Comparison of ENCODE assay signal across 8 mouse cellular contexts in genomic region chr6:134887711-134888449, GRCm38 (mm10). TPM values are rescaled to one million over a fixed set of nuclear protein-coding genes. Genes with fewer than 3 reads are reported as not detected.
DNase-seq lines count a peak whose midpoint lies in the region; ATAC-seq and TF ChIP-seq lines count a peak whose summit lies in the region.

No protein-coding gene starts in this region.

- H3K36me3 ChIP-seq in kidney, embryonic 16.5 days (ENCODE audit: insufficient read depth, low read length) = no peaks in the 10 kb centered on the region
- no peaks in the 10 kb centered on the region for H3K36me3 ChIP-seq in forebrain, postnatal 0 days (ENCODE audit: insufficient read depth)
- no peaks in the 10 kb centered on the region for H3K36me3 ChIP-seq in midbrain, embryonic 15.5 days (replicated peaks)

- H3K9me3 ChIP-seq in kidney, embryonic 16.5 days (ENCODE audit: low read length) = no peaks in the 10 kb centered on the region
- no peaks in the 10 kb centered on the region for H3K9me3 ChIP-seq in forebrain, postnatal 0 days (ENCODE audit: low read length)
- no peaks in the 10 kb centered on the region for H3K9me3 ChIP-seq in midbrain, embryonic 15.5 days

- WGBS in kidney, embryonic 16.5 days = 5% methylated on average over 10 of the region's 10 CpGs
- under 1% methylated on average over 10 of the region's 10 CpGs for WGBS in cerebellum, adult 2 months
- 1% methylated on average over 10 of the region's 10 CpGs for WGBS in forebrain, postnatal 0 days
- WGBS in midbrain, embryonic 15.5 days = under 1% methylated on average over 10 of the region's 10 CpGs

- peak; percentile 80; the same call in 1 of the 2 replicates for TF ChIP-seq POLR2A in cerebellum, adult 2 months (IDR thresholded peaks at IDR 0.05; ENCODE audit: borderline replicate concordance, insufficient read depth, low read length)

- peak; percentile 57; the same call in 1 of the 2 replicates for ATAC-seq in kidney, embryonic 16.5 days (ENCODE audit: low FRiP score, low TSS enrichment)
- peak; percentile 94 for ATAC-seq in forebrain, postnatal 0 days
- ATAC-seq in midbrain, embryonic 15.5 days (replicated peaks) = peak; percentile 93
- ATAC-seq in monocyte, adult 5-6 weeks (replicated peaks; ENCODE audit: insufficient number of reproducible peaks, low FRiP score, low TSS enrichment, poor library complexity, severe bottlenecking) = no peak

- no peak overlapping the region for H3K27ac ChIP-seq in kidney, embryonic 16.5 days (ENCODE audit: low read length)
- H3K27ac ChIP-seq in cerebellum, adult 2 months (ENCODE audit: insufficient read depth, low read length) = peak overlapping the region; percentile 77
- peak overlapping the region; percentile 89 for H3K27ac ChIP-seq in forebrain, postnatal 0 days (ENCODE audit: low read depth, low read length)
- H3K27ac ChIP-seq in midbrain, embryonic 15.5 days = peak overlapping the region; percentile 92

- H3K9ac ChIP-seq in kidney, embryonic 16.5 days (replicated peaks; ENCODE audit: low read length) = no peak overlapping the region
- H3K9ac ChIP-seq in forebrain, postnatal 0 days = peak overlapping the region; percentile 75
- peak overlapping the region; percentile 74 for H3K9ac ChIP-seq in midbrain, embryonic 15.5 days

- DNase-seq in kidney, adult 18-20 months = no peak
- peak; percentile 83 to 92 for DNase-seq in cerebellum, adult 2 months
- peak; percentile 95 for DNase-seq in forebrain, postnatal 0 days
- peak; percentile 84 for DNase-seq in layer of hippocampus, adult 9-10 months (ENCODE audit: low spot score)
- no peak for DNase-seq in natural killer cell, adult 2 months (ENCODE audit: low spot score in 2 of 2)

- no peak for TF ChIP-seq CTCF in cerebellum, adult 2 months (IDR thresholded peaks at IDR 0.05; ENCODE audit: borderline replicate concordance, insufficient read depth, low read depth, low read length)
- TF ChIP-seq CTCF in forebrain, postnatal 0 days (IDR thresholded peaks at IDR 0.05; ENCODE audit: low read depth) = no peak

- no peaks in the 10 kb centered on the region for H3K27me3 ChIP-seq in kidney, embryonic 16.5 days (ENCODE audit: insufficient read depth, low read length)
- no peaks in the 10 kb centered on the region for H3K27me3 ChIP-seq in cerebellum, adult 2 months (ENCODE audit: control insufficient read depth, insufficient read depth, low read length)
- H3K27me3 ChIP-seq in forebrain, postnatal 0 days (ENCODE audit: insufficient read depth, low read length) = no peaks in the 10 kb centered on the region
- H3K27me3 ChIP-seq in midbrain, embryonic 15.5 days (replicated peaks) = no peaks in the 10 kb centered on the region

- H3K4me3 ChIP-seq in kidney, embryonic 16.5 days (ENCODE audit: low read length) = peak overlapping the region; percentile 24
- H3K4me3 ChIP-seq in cerebellum, adult 2 months (replicated peaks; ENCODE audit: insufficient read depth, low read depth, low read length) = peak overlapping the region; percentile 78
- H3K4me3 ChIP-seq in forebrain, postnatal 0 days (ENCODE audit: low read depth, low read length) = peak overlapping the region; percentile 78
- H3K4me3 ChIP-seq in midbrain, embryonic 15.5 days = peak overlapping the region; percentile 49

- H3K4me1 ChIP-seq in kidney, embryonic 16.5 days (ENCODE audit: insufficient read depth, low read length) = peaks cover 6% of the 10 kb centered on the region
- peaks cover 7% of the 10 kb centered on the region; the same call in 1 of the 2 replicates for H3K4me1 ChIP-seq in cerebellum, adult 2 months (ENCODE audit: control insufficient read depth, insufficient read depth, low read length)
- peaks cover 32% of the 10 kb centered on the region for H3K4me1 ChIP-seq in forebrain, postnatal 0 days (ENCODE audit: insufficient read depth)
- H3K4me1 ChIP-seq in midbrain, embryonic 15.5 days = peaks cover 40% of the 10 kb centered on the region

- peak overlapping the region; percentile 41 for H3K4me2 ChIP-seq in kidney, embryonic 16.5 days (replicated peaks; ENCODE audit: low read depth, low read length)
- H3K4me2 ChIP-seq in forebrain, postnatal 0 days (ENCODE audit: low read depth) = peak overlapping the region; percentile 62
- peak overlapping the region; percentile 55 for H3K4me2 ChIP-seq in midbrain, embryonic 15.5 days

RNA-seq across cellular contexts. Expression of gene Gpr19, which starts 10.5 kb away (rescaled TPM):
- polyA plus RNA-seq in kidney, embryonic 16.5 days (2015; fragmentation: Nextera tagmentation; extraction: Ambion mirVana) = 13.5 and 13.6 TPM in 2 replicates
- 30.5 and 32.5 TPM in 2 replicates for polyA plus RNA-seq in cerebellum, adult 2 months (2012; rRNA removed)
- total RNA-seq in forebrain, postnatal 0 days (2014; rRNA removed) = 33.2 and 34.5 TPM in 2 replicates
- polyA plus RNA-seq in forebrain, postnatal 0 days (2015; fragmentation: Nextera tagmentation; extraction: Ambion mirVana) = 38.6 and 42.7 TPM in 2 replicates
- 40.1 and 44.0 TPM in 2 replicates for polyA plus RNA-seq in midbrain, embryonic 15.5 days (2015; fragmentation: Nextera tagmentation; extraction: Ambion mirVana)
- 5.4 to 11.0 TPM (median 6.3 TPM) in 3 replicates for total RNA-seq in monocyte, adult 5-6 weeks (2017)

RNA-seq across cellular contexts. Expression of gene Cdkn1b, which starts 32.3 kb away (rescaled TPM):
- polyA plus RNA-seq in kidney, embryonic 16.5 days (2015; fragmentation: Nextera tagmentation; extraction: Ambion mirVana) = 13.4 and 15.1 TPM in 2 replicates
- polyA plus RNA-seq in cerebellum, adult 2 months (2012; rRNA removed) = 45.6 and 52.7 TPM in 2 replicates
- total RNA-seq in forebrain, postnatal 0 days (2014; rRNA removed) = 89.0 and 102 TPM in 2 replicates
- 36.0 and 44.0 TPM in 2 replicates for polyA plus RNA-seq in forebrain, postnatal 0 days (2015; fragmentation: Nextera tagmentation; extraction: Ambion mirVana)
- polyA plus RNA-seq in midbrain, embryonic 15.5 days (2015; fragmentation: Nextera tagmentation; extraction: Ambion mirVana) = 24.4 and 25.3 TPM in 2 replicates
- total RNA-seq in monocyte, adult 5-6 weeks (2017) = 272 to 301 TPM (median 295 TPM) in 3 replicates

RNA-seq across cellular contexts. Expression of gene Crebl2, which starts 57.9 kb away (rescaled TPM):
- polyA plus RNA-seq in kidney, embryonic 16.5 days (2015; fragmentation: Nextera tagmentation; extraction: Ambion mirVana) = 2.8 TPM in 2 replicates
- 42.3 and 47.6 TPM in 2 replicates for polyA plus RNA-seq in cerebellum, adult 2 months (2012; rRNA removed)
- 5.2 and 7.9 TPM in 2 replicates for total RNA-seq in forebrain, postnatal 0 days (2014; rRNA removed)
- polyA plus RNA-seq in forebrain, postnatal 0 days (2015; fragmentation: Nextera tagmentation; extraction: Ambion mirVana) = 1.6 and 2.6 TPM in 2 replicates
- polyA plus RNA-seq in midbrain, embryonic 15.5 days (2015; fragmentation: Nextera tagmentation; extraction: Ambion mirVana) = 4.6 and 5.6 TPM in 2 replicates
- 25.9 to 36.8 TPM (median 29.9 TPM) in 3 replicates for total RNA-seq in monocyte, adult 5-6 weeks (2017)

Comparison
In these comparisons a context has a peak if more than half of its experiments do, and no peak if none do; other contexts are left out.
1. H3K4me3 ChIP-seq: peak in every context shown above with its lines; median percentile 78 in cerebellum, adult 2 months; 78 in forebrain, postnatal 0 days; 49 in midbrain, embryonic 15.5 days; 24 in kidney, embryonic 16.5 days.
2. DNase-seq: peak in cerebellum, adult 2 months (2 of 2), forebrain, postnatal 0 days (single experiment) and layer of hippocampus, adult 9-10 months (single experiment); none in kidney, adult 18-20 months (single experiment) and natural killer cell, adult 2 months (0 of 2).
3. Peak in every context shown above with its lines, with median percentiles within 50 percentile points of each other: H3K4me2 ChIP-seq.